Mouse (Mus musculus): ENCODE measurements around the gene Rc3h1.
"Not testable (repeated sequence)": the region's sequence is repeated elsewhere in the genome, so short reads cannot be mapped to it uniquely, and the experiment has no call there.

Gene Rc3h1

DNA sequence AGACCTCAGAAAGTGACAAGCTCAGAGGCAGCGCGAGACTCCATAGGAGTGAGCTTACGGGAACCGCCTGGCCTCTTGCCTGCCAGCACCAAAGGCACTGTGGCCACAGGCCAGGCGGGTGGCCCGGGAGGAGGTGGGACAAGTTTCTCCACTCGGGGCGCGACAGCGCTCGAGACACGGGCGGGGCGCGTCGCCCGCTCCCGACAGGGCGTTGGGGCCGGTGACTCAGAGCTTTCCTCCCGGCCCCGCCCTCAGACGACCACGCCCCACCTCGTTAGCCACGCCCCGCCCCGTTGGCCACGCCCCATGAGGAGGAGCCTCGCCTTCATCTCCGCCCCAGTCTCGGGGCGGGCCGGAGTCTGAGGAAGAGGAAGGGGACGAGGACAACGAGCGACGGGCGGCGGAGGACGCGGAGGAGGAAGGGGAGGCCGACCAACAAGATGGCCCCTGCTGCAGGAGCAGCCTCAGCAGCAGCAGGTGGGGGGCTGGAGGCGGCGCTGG, at the start of gene Rc3h1:
Gene Rc3h1, plus strand, starts transcription at position 362 of the 501 bp plus-strand sequence.
- DNase-seq: peak; percentile 95

DNA sequence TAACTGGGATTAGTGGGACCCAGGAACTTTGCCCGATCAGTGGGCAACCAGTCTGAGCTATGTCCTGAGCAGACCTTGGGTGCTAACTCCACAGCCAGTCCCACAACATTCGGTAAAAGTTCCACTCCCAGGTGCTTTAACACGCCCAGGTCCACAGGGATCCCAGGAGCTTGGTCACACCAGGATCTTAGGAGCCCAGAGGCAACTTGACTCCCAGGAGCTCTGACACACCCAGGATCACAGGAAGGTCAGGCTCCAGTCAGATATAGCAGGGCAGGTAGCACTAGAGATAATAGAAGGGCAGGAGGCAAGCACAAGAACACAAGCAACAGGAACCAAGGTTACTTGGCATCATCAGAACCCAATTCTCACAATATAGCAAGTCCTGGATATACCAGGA, 48.1 kb upstream of the Rc3h1 start:
- no peak for DNase-seq

DNA sequence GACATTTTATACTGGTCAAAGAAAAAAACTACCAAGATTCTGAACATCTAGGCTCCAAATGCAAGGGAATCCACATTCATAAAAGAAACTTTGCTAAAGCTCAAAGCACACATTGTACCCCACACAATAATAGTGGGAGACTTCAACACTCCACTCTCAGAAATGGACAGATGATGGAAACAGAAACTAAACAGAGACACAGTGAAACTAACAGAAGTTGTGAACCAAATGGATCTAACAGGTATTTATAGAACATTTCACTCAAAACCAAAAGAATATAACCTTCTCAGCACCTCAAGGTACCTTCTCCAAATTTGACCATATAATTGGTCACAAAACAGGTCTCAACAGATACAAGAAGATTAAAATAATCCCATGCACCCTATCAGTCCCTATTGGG, 46.3 kb upstream of the Rc3h1 start:
- not testable (repeated sequence) for DNase-seq

DNA sequence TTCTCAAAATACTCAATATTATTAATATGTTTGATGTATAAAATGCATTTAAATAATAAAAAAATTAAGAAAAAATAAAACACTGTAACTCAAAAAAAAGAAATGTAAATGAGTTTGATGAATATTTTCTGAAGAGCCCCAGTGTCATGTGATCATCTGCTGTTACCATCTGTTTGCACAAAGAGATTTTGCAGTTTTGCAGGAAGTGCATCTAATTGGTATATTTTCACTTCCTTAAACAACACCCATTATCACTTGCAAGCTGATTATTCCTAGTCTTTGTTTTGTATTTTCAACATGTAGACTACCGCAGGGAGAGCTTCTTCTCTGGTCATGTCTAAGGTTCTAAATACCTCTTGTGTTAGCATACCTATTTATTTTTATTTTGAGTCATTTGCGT, 45.1 kb upstream of the Rc3h1 start:
- no peak for DNase-seq

DNA sequence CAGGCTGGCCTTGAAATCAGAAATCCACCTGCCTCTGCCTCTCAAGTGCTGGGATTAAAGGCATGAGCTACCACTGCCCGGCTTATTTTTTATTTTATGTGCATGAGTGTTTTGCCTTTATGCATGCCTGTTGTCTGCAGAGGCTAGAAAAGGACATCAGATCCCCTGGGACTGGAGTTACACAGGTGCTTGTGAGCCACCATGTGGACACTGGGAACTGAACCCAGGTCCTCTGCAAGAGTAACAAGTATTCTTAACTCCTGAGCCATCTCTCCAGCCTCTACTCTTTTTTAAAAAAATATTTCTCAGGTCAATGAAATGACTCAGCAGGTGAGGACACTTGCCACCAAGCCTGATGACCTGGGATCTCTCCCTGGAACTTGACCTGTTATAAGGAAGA, 44.6 kb upstream of the Rc3h1 start:
- no peak for DNase-seq

DNA sequence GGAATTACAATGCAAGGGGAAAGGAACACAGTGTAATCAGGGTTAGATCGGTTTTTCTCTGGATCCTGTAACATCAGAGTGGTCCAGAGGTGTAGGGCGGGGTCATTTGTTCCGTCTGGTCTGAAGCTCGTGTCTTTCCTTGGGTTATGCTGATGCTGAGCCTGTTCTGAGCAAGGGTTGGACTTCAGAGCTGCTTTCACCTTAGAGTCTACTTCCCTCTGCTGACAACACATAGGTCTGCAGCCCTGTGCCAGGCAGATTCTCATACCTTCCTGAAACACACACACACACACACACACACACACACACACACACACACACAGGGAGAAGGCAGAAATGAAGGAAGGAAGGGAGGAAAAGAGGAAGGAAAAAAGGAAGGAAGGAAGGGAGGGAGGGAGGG, 43.2 kb upstream of the Rc3h1 start:
- DNase-seq: peak; percentile 18

DNA sequence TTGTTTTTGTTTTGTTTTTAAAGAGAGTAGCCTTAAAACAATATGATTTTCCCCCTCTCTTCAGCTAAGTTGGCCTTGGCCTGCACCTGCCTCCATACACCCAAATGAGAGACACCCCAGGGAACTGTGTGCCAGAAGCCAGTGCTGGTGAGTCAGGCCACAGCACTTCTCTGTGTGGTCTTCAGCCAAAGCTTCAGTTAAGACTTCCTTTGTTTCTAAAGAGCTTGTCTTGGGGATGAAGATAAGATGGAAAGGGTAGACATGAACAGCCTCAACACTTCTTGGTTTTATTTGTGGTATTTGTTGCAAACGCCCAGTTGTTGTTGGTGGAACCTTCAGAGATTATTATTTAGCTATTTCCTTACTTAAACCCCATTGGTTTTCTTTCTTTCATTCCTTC, 31.5 kb upstream of the Rc3h1 start:
- DNase-seq: no peak

DNA sequence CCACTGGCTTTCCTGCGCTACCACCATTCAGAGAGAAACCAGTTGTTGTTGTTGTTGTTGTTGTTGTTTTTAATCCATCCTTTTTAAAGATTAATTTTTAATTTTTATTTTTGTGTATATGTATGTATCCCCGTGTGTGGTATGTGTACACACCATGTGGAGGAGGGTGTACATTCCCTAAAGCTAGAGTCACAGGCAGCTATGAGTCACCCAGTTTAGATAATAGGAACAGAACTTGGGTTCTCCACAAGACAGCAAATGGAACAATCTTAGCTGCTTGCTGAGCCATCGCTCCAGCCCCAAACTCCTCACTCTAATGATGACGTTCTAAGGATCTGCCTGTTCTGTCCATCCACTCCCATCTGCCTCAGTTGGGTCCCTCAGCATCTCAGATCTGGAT, 29.2 kb upstream of the Rc3h1 start:
- DNase-seq: no peak

DNA sequence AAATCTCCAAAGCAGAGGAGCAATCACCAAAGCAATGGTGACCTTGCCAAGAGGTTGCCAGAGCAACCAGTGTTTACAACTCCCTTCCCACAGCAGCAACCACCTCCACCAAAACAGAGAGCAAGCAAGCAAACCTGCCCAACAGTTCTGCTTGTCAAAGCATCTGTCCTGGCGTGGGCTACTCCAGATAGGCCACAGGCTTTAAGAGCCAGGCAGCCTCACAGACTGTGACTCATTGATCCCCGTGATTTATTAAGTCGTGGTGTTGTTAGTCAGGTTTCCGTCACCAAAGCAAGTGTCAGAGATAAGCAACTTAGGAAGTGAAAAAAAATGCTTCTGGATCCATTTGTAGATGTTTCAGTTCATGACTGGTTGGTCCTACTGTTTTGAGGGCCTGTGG, 27.7 kb upstream of the Rc3h1 start:
- peak; percentile 9 for DNase-seq

DNA sequence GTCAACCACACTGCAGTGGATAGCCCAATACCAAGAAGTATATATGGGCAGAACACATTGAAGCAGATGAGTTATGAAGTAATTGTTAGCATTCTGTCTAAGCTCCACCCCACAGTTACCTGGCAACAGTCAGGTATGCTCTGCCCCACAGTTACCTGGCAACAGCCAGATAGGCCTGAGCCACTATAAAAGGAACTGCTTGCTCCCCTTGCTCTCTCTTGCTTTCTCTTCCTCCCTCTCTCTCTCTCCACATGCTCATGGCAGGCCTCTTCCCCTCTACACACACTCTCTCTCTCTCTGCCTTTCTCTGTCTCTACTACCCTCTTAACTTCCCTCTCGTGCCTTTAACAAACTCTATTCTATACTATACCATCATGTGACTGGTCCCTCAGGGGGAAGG, 24.8 kb upstream of the Rc3h1 start:
- not testable (repeated sequence) for DNase-seq

DNA sequence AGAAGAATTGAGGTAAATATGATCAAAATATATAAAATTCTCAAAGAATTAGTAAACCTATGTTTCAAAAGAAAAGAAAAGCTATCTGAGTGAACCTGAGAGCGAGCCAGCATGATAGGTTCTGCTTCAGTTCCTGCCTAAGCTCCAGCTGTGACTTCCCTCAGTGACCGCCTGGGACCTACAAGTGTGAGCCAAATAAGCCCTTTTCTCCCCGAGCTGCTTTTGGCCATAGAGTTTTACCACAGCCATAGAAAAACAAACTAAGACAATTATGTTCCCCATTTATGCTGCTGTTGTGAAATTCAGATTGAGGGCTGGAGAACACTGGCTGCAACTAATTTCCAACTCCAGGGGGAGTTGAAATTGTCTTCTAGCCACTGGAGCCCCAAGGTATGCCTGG, 24.2 kb upstream of the Rc3h1 start:
- DNase-seq: no peak

DNA sequence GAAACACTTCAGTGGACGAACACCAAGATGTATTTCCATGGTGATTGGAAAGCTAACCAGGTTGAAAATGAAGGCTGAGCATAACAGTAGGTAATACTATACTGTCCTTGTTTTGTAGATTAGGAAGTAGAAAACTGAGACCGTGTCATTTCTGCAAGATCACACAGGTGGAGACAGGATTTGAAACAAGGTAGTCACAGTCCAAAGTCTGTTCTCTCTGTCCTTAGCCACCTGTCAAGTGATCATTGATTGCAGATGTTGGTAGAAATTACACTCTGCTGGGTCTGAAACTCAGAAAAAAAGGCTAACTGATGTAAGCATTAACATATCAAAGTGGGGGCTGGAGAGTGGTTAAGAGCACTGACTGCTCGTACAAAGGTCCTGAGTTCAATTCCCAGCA, 21.9 kb upstream of the Rc3h1 start:
- DNase-seq: no peak

DNA sequence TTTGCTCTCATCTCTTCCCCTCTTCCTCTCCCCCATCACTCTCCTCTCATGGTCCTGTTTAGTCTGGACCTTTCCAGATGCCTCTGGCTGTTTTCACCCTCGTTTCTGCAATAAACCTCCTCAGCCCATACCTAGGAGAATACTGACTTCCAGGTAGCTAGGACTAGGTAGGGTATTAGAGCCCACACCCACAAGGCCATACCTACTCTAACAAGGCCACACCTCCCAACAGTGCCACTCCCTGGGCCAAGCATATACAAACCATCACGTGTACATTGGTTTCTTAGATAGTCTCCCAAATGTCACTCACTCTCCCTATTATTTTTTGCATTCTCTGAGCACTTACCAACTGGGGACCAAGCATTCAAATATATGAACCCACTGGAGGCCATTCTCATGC, 21.2 kb upstream of the Rc3h1 start:
- DNase-seq: no peak

DNA sequence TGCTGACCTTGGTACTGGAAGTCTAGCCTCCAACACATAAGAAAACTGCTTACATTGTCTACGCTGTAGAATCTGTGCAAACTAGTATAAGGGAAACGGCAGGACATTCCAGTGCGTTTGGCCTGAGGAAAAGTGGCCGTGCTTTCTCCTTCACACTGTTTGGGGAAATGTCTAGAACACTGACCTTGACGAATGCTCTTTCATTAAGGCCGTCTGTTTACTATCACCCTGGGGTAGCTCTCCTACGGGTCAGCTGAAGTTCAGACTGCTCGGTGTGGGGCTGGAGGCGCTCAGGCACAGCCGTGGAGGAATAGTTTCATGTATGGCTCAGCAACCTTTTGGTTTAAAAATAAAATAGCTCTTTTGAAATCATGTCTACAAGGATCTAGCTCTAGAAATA, 6.5 kb upstream of the Rc3h1 start:
- no peak for DNase-seq

DNA sequence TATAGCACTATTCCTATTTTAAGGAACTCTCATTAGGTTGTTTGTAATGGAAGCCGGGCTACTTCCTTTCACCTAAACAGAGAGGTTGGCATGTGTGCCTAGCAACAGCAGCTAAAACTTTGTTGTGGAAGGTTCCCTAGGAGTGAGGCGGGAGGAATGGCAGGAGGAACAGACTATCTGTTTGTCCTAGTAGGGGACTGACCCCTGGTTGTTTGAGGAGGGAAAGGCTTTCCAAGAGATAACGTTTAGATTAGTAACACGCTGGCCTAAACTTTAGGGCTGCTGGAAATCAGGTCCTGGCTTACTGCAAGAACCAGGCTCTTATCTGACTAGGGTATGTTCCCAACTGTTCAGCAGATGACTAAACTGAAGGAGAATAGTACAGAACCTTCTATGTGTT, 2.2 kb upstream of the Rc3h1 start:
- DNase-seq: no peak

DNA sequence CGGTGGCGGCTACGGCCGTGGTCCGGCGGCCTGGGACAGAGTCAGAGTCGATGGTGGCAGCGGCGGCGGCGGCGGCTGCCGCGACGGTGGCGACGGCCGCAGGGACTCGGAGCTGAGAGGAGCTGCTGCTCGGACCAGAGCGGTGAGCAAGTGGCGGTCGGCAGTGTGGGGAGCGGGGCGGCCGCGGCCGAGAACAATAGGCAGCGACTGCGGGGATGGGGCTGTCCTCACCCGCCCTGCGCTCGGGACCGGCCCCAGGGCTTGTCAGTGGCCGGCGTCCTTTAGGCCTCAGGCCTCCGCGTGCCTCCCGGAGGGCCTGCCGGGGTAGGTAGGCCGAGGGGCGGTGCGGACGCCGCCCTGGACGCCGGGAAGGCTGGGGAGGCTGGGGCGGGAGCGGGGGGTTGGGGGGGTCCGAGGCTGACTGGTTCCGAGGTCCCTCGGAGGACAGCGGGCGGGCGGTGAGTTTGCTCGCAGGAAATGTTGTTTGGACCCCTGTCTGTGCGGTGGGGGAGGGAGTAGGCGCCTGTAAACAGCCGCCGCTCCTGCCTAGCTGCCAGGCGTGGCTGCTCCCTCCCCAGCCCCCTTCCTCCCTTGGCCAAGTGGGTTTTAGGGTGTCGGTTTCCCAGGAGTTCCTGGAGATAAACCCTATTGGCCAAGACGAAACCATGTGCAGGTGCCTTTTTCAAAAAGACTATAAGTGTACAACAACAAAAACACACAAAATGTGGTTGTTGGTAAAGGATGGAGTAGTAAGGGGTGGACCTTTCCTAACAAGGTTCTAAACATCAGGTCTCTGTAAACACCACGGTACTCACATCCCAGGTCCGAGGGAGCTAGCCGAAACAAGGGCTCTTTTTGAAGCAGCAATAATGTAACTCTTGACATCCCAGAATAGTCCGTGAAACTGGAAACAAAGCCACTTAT, 602 bp downstream of the Rc3h1 start:
- peak; percentile 45 for DNase-seq

DNA sequence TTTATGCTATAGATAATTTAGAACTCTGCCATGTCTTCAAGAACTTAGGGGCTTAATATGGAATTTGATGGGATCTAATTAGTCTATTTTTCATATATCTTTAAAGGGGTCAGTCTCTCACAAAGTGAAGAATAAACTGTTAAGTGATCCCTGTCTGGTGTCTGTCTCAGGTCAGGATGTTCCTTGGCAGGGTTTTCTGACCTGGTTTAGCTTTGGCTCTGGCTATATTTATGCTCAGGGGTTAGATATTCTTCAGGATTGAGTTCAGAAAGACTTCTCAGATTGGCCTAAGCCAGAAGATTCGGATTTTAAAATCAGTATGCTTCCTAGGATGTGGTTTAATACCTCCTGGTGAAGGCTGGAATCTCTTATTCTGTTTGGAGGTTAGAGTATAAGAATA, 4.0 kb downstream of the Rc3h1 start:
- no peak for DNase-seq

DNA sequence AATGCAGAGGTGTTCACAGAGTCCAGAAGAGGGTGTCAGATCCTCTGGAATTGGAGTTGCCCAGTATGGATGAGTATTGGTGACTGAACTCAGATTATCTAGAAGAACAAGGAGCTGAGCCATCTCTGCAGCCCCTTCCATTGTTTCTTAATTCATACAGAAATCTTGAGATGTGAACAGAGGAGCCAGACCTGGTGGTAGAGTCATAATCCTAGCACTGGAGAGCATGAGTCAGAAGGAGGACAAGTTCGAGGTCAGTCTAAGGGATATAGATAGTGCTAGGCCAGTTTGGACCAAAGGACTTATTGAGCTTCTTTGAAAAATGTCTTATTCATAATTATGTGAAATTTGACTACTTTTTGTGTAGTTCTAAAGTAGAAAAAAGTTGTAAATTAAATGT, 4.6 kb downstream of the Rc3h1 start:
- no peak for DNase-seq

DNA sequence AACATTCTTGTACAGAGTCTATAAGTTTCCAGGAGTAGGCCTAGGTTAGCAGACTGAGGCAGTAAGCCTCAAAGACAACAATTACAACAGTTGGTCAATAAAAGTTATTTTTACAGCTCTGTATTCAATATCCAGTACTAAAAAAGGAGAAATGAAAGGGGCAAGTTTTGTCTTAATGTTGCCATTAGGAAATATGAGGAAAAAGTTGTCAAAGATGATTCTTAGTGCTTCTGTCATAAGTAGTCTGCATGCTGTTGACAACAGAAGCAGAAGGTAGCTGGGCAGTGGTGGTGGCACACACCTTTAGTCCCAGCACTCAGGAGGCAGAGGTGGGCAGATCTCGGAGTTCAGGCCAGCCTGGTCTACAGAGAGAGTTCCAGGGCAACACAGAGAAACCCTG, 13.2 kb downstream of the Rc3h1 start:
- no peak for DNase-seq

DNA sequence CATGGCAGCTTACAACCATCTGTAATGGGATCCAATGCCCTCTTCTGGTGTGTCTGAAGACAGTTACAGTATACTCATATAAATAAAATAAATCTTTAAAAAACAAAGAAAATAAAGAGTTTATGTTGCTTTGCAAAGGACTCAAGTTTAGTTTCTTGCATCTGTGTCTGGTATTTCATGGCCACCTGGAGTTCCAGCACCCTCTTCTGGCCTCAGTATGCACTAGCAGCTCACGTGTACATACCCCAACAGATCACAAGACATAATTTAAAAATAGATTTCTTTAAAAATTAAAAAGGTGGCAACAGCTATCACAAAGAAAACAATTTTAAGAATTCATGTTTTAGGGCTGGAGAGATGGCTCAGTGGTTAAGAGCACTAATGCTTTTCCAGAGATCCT, 15.7 kb downstream of the Rc3h1 start:
- no peak for DNase-seq

DNA sequence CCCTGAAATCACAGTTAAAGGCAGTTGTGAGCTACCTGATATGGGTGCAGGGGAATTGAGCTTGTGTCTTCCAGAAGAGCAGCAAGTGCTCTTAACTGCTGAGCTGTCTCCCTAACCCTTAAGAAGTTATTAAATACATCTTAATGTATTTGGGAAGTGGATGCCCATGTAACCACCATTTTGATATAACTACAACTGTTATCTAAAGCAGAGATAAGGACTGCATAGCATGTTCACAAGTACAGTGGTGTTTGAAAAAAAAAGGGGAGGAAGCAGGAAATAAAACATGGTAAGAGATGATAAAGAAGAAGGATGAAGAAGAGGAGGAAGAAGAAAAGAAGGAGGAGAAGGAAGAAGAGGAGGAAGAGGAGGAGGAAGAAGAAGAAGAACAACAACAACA, 25.1 kb downstream of the Rc3h1 start:
- DNase-seq: no peak

DNA sequence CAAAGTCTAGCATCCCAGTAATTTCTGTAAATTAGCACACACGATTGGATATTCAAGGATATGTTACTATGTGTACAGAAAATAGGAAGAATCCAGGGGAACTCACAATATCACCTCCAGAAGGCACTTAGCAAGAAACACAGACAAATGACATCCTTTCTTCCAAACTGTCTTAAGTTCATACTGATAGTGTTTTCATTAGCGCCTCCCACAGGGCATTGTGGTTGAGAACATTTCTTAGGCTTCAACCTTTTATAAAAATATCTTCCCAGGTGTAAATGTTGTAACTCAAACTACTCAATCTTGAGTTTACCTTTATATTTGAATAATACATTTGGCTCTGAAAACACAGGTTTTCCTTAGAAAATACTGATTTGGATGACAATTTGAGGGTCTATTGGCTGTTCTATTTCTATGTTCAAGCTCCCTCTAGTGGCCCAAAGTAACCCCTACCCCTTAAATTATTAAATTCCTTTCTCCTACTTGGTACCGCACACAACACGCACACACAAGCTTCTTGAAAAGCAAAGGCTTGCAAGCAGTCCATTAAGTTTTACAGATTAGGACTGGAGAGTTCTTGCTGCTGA, 27.8 kb downstream of the Rc3h1 start:
- no peak for DNase-seq

DNA sequence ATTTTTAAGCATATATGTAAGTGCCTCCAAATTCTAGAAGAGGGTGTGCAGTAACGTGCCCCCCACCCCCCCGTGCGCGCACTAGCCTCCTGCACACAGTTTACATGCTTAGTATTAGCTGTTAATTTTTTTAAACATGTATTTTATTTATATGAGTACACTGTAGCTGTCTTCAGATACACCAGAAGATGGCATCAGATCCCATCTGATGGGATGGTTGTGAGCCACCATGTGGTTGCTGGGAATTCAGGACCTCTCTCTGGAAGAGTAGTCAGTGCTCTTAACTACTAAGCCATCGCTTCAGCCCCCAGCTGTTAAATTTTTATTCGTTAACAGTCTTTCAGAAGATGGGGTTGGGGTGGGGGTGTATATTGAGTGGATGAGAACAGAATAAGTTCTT, 29.3 kb downstream of the Rc3h1 start:
- no peak for DNase-seq

DNA sequence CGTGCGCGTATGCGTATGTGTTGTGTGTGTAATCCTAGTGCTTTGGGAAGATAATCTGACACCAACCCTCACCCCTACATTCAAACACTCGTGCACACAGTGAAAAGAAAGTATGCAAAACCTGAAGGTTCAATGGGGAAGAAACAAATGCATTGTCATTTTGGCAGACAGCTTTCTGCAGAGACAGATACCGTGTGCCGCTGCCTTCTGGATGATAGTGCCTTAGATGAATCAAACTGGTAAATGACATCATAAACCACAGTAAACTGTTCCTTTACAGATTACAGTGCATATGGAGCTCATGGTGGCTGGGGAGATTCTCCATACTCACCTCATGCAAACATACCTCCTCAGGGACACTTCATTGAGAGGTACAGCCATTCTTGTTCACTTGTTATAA, 57.0 kb downstream of the Rc3h1 start:
- no peak for DNase-seq

DNA sequence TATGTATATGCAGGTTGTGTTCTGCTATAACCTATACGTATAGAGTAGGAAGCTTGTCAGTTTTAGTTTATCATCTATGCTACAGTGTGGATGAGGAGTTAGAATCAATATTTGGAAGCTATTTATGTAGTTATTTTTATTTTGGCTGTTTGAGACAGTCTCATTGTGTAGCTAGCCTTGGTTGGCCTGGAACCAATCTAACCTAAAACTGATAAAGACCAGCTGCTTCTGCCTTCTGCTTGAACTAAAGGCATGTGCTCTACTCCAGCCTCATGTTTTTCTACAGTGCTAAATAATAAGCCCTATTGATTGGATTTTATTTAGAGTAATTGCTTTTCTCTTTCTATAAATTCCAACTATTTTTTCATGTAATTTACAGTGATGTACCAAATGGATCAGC, 61.0 kb downstream of the Rc3h1 start:
- peak; percentile 70 for DNase-seq
